Mouse (Mus musculus): Measurements from ENCODE around the gene Nup210l. TPM values are rescaled to one million over a fixed set of nuclear protein-coding genes. Genes with fewer than 3 reads are reported as not detected.

Nup210l gene
- polyA plus RNA-seq, 1 experiment from 2014 or later: 0.66 TPM

- no peaks in the 10 kb centered on the region for H3K27me3 ChIP-seq (ENCODE audit: control insufficient read depth, insufficient read depth, low read length)
- no peak overlapping the region for H3K27ac ChIP-seq (ENCODE audit: low read depth, low read length)
- no peak for DNase-seq (ENCODE audit: low spot score)
- peaks cover 6% of the 10 kb centered on the region; the same call in 1 of the 2 replicates for H3K36me3 ChIP-seq (ENCODE audit: control insufficient read depth, insufficient read depth, low read length)
- no peak overlapping the region for H3K4me2 ChIP-seq (replicated peaks; ENCODE audit: low read depth, low read length)
- H3K4me3 ChIP-seq (ENCODE audit: low read depth, low read length): no peak overlapping the region
- H3K4me1 ChIP-seq (replicated peaks; ENCODE audit: control insufficient read depth, insufficient read depth, low read length): peaks cover 2% of the 10 kb centered on the region; the same call in 1 of the 2 replicates
- no peak overlapping the region for H3K9ac ChIP-seq (ENCODE audit: low read depth, low read length)
- no peak for ATAC-seq (ENCODE audit: low FRiP score)
- H3K9me3 ChIP-seq (ENCODE audit: control insufficient read depth, low read length): no peaks in the 10 kb centered on the region
- 88% methylated on average over 6 of the region's 6 CpGs for WGBS
These were observed 18.7 kb upstream of the Nup210l start for GRCm38 (mm10) chr3:90085281-90085680.

GRCm38 (mm10) chr3:90086068-90086467, 17.9 kb upstream of the Nup210l start:
- no peaks in the 10 kb centered on the region for H3K9me3 ChIP-seq (ENCODE audit: control insufficient read depth, low read length)
- DNase-seq (ENCODE audit: low spot score) (no peak), ATAC-seq (ENCODE audit: low FRiP score) (no peak)
- H3K36me3 ChIP-seq (ENCODE audit: control insufficient read depth, insufficient read depth, low read length): peaks cover 8% of the 10 kb centered on the region; the same call in 1 of the 2 replicates
- no peak overlapping the region for H3K9ac ChIP-seq (ENCODE audit: low read depth, low read length)
- peaks cover 2% of the 10 kb centered on the region; the same call in 1 of the 2 replicates for H3K4me1 ChIP-seq (replicated peaks; ENCODE audit: control insufficient read depth, insufficient read depth, low read length)
- no peak overlapping the region for H3K4me3 ChIP-seq (ENCODE audit: low read depth, low read length)
- H3K4me2 ChIP-seq (replicated peaks; ENCODE audit: low read depth, low read length): no peak overlapping the region
- H3K27me3 ChIP-seq (ENCODE audit: control insufficient read depth, insufficient read depth, low read length): no peaks in the 10 kb centered on the region
- no peak overlapping the region for H3K27ac ChIP-seq (ENCODE audit: low read depth, low read length)
- 95% methylated on average over 5 of the region's 5 CpGs for WGBS

- Histone ChIP-seq H3K4me1 (replicated peaks; ENCODE audit: control insufficient read depth, insufficient read depth, low read length) (0 out of 2 replicates have a peak, but pooled peaks cover 2% of the 10 kb centered on the region), H3K27ac (ENCODE audit: low read depth, low read length) (no peak overlapping the region), H3K27me3 (ENCODE audit: control insufficient read depth, insufficient read depth, low read length) (no peaks in the 10 kb centered on the region), H3K9me3 (ENCODE audit: control insufficient read depth, low read length) (no peaks in the 10 kb centered on the region), H3K4me2 (replicated peaks; ENCODE audit: low read depth, low read length) (no peak overlapping the region), H3K36me3 (ENCODE audit: control insufficient read depth, insufficient read depth, low read length) (peaks cover 16% of the 10 kb centered on the region; the same call in 1 of the 2 replicates), H3K4me3 (ENCODE audit: low read depth, low read length) (no peak overlapping the region), H3K9ac (ENCODE audit: low read depth, low read length) (no peak overlapping the region)
- WGBS: 95% methylated on average over 2 of the region's 2 CpGs
- no peak for DNase-seq (ENCODE audit: low spot score)
- ATAC-seq (ENCODE audit: low FRiP score): no peak
These were observed 15.3 kb upstream of the Nup210l start for GRCm38 (mm10) chr3:90088617-90089016.

GRCm38 (mm10) chr3:90090892-90091291, 13.0 kb upstream of the Nup210l start:
- DNase-seq (ENCODE audit: low spot score) (no peak), ATAC-seq (ENCODE audit: low FRiP score) (no peak)
- Histone ChIP-seq H3K27me3 (ENCODE audit: control insufficient read depth, insufficient read depth, low read length) (no peaks in the 10 kb centered on the region), H3K27ac (ENCODE audit: low read depth, low read length) (no peak overlapping the region), H3K9me3 (ENCODE audit: control insufficient read depth, low read length) (no peaks in the 10 kb centered on the region), H3K4me2 (replicated peaks; ENCODE audit: low read depth, low read length) (no peak overlapping the region), H3K4me3 (ENCODE audit: low read depth, low read length) (no peak overlapping the region), H3K9ac (ENCODE audit: low read depth, low read length) (no peak overlapping the region), H3K36me3 (ENCODE audit: control insufficient read depth, insufficient read depth, low read length) (peaks cover 16% of the 10 kb centered on the region; the same call in 1 of the 2 replicates), H3K4me1 (replicated peaks; ENCODE audit: control insufficient read depth, insufficient read depth, low read length) (no peaks in the 10 kb centered on the region)
- WGBS: 91% methylated on average over 6 of the region's 6 CpGs

GRCm38 (mm10) chr3:90094453-90094852, 9.5 kb upstream of the Nup210l start:
- H3K27me3 ChIP-seq (ENCODE audit: control insufficient read depth, insufficient read depth, low read length): no peaks in the 10 kb centered on the region
- 97% methylated on average over 3 of the region's 3 CpGs for WGBS
- H3K36me3 ChIP-seq (ENCODE audit: control insufficient read depth, insufficient read depth, low read length): peaks cover 10% of the 10 kb centered on the region; the same call in 1 of the 2 replicates

GRCm38 (mm10) chr3:90097928-90098327, 6.0 kb upstream of the Nup210l start:
- peaks cover 5% of the 10 kb centered on the region; the same call in 1 of the 2 replicates for H3K36me3 ChIP-seq (ENCODE audit: control insufficient read depth, insufficient read depth, low read length)
- H3K4me3 ChIP-seq (ENCODE audit: low read depth, low read length): no peak overlapping the region
- no peaks in the 10 kb centered on the region for H3K4me1 ChIP-seq (replicated peaks; ENCODE audit: control insufficient read depth, insufficient read depth, low read length)
- 81% methylated on average over 5 of the region's 5 CpGs for WGBS
- H3K9ac ChIP-seq (ENCODE audit: low read depth, low read length): no peak overlapping the region
- DNase-seq (ENCODE audit: low spot score) (no peak), ATAC-seq (ENCODE audit: low FRiP score) (no peak)
- H3K27me3 ChIP-seq (ENCODE audit: control insufficient read depth, insufficient read depth, low read length): no peaks in the 10 kb centered on the region
- H3K27ac ChIP-seq (ENCODE audit: low read depth, low read length): no peak overlapping the region
- no peaks in the 10 kb centered on the region for H3K9me3 ChIP-seq (ENCODE audit: control insufficient read depth, low read length)
- no peak overlapping the region for H3K4me2 ChIP-seq (replicated peaks; ENCODE audit: low read depth, low read length)

More at GRCm38 (mm10) chr3:90094453-90094852, 9.5 kb upstream of the Nup210l start:
- Histone ChIP-seq H3K4me1 (replicated peaks; ENCODE audit: control insufficient read depth, insufficient read depth, low read length) (no peaks in the 10 kb centered on the region), H3K9me3 (ENCODE audit: control insufficient read depth, low read length) (no peaks in the 10 kb centered on the region), H3K9ac (ENCODE audit: low read depth, low read length) (no peak overlapping the region), H3K4me2 (replicated peaks; ENCODE audit: low read depth, low read length) (no peak overlapping the region), H3K4me3 (ENCODE audit: low read depth, low read length) (no peak overlapping the region), H3K27ac (ENCODE audit: low read depth, low read length) (no peak overlapping the region)
- ATAC-seq (ENCODE audit: low FRiP score): no peak
- no peak for DNase-seq (ENCODE audit: low spot score)

- no peak overlapping the region for H3K4me2 ChIP-seq (replicated peaks; ENCODE audit: low read depth, low read length)
- H3K36me3 ChIP-seq (ENCODE audit: control insufficient read depth, insufficient read depth, low read length): no peaks in the 10 kb centered on the region
- DNase-seq (ENCODE audit: low spot score): no peak
- ATAC-seq (ENCODE audit: low FRiP score): no peak
- H3K27me3 ChIP-seq (ENCODE audit: control insufficient read depth, insufficient read depth, low read length): no peaks in the 10 kb centered on the region
- no peaks in the 10 kb centered on the region for H3K4me1 ChIP-seq (replicated peaks; ENCODE audit: control insufficient read depth, insufficient read depth, low read length)
- no peak overlapping the region for H3K27ac ChIP-seq (ENCODE audit: low read depth, low read length)
- H3K4me3 ChIP-seq (ENCODE audit: low read depth, low read length): no peak overlapping the region
- H3K9me3 ChIP-seq (ENCODE audit: control insufficient read depth, low read length): no peaks in the 10 kb centered on the region
- 95% methylated on average over 3 of the region's 3 CpGs for WGBS
- no peak overlapping the region for H3K9ac ChIP-seq (ENCODE audit: low read depth, low read length)
These were observed 2.9 kb upstream of the Nup210l start for GRCm38 (mm10) chr3:90101010-90101409.

- Histone ChIP-seq H3K27ac (ENCODE audit: low read depth, low read length) (no peak overlapping the region), H3K36me3 (ENCODE audit: control insufficient read depth, insufficient read depth, low read length) (no peaks in the 10 kb centered on the region), H3K9me3 (ENCODE audit: control insufficient read depth, low read length) (no peaks in the 10 kb centered on the region), H3K4me2 (replicated peaks; ENCODE audit: low read depth, low read length) (no peak overlapping the region), H3K4me1 (replicated peaks; ENCODE audit: control insufficient read depth, insufficient read depth, low read length) (no peaks in the 10 kb centered on the region), H3K27me3 (ENCODE audit: control insufficient read depth, insufficient read depth, low read length) (no peaks in the 10 kb centered on the region), H3K4me3 (ENCODE audit: low read depth, low read length) (no peak overlapping the region), H3K9ac (ENCODE audit: low read depth, low read length) (no peak overlapping the region)
- ATAC-seq (ENCODE audit: low FRiP score) (no peak), DNase-seq (ENCODE audit: low spot score) (no peak)
- WGBS: 97% methylated on average over 2 of the region's 2 CpGs
These were observed 2.3 kb upstream of the Nup210l start for GRCm38 (mm10) chr3:90101673-90102072.

- H3K36me3 ChIP-seq (ENCODE audit: control insufficient read depth, insufficient read depth, low read length): no peaks in the 10 kb centered on the region
- no peaks in the 10 kb centered on the region for H3K4me1 ChIP-seq (replicated peaks; ENCODE audit: control insufficient read depth, insufficient read depth, low read length)
- no peak overlapping the region for H3K9ac ChIP-seq (ENCODE audit: low read depth, low read length)
- ATAC-seq (ENCODE audit: low FRiP score): no peak
- H3K9me3 ChIP-seq (ENCODE audit: control insufficient read depth, low read length): no peaks in the 10 kb centered on the region
- WGBS: 88% methylated on average over 2 of the region's 2 CpGs
- H3K4me3 ChIP-seq (ENCODE audit: low read depth, low read length): no peak overlapping the region
- no peaks in the 10 kb centered on the region for H3K27me3 ChIP-seq (ENCODE audit: control insufficient read depth, insufficient read depth, low read length)
- no peak overlapping the region for H3K4me2 ChIP-seq (replicated peaks; ENCODE audit: low read depth, low read length)
- no peak overlapping the region for H3K27ac ChIP-seq (ENCODE audit: low read depth, low read length)
- no peak for DNase-seq (ENCODE audit: low spot score)
These were observed 1.7 kb upstream of the Nup210l start for GRCm38 (mm10) chr3:90102239-90102638.
